Mouse (Mus musculus) bone marrow macrophage, adult 2 months (primary cell): Measurements from ENCODE around the gene Slc8a3. TPM values are rescaled to one million over a fixed set of nuclear protein-coding genes. Genes with fewer than 3 reads are reported as not detected.

Experiments used
- H3K27ac ChIP-seq: 2 replicates; pipeline ENCODE4 v1.5.1; 2012; ENCODE audit warnings: low read depth, low read length; ENCODE audit not compliant: insufficient read depth
- H3K4me1 ChIP-seq: 2 replicates; pipeline ENCODE4 v1.6.1; 2012; ENCODE audit warnings: low read length; ENCODE audit not compliant: control insufficient read depth, insufficient read depth
- H3K4me3 ChIP-seq: 2 replicates; pipeline ENCODE4 v1.5.1; 2012; ENCODE audit warnings: mild to moderate bottlenecking, low read length, moderate library complexity; ENCODE audit not compliant: insufficient read depth
- CTCF ChIP-seq: IDR thresholded peaks from 2 replicates; pipeline ENCODE4 v1.5.1; 2012; ENCODE audit warnings: low read depth, mild to moderate bottlenecking, low read length, moderate library complexity
- POLR2A ChIP-seq: IDR thresholded peaks from 2 replicates; pipeline ENCODE4 v1.6.1; 2012; ENCODE audit warnings: mild to moderate bottlenecking, low read depth, low read length, borderline replicate concordance
- polyA plus RNA-seq: library from polyadenylated mRNA; stranded (reverse); fragments of >200 nt; gene quantifications from 2 replicates; pipeline ENCODE4 v1.2.4, GENCODE M21; 2012; ENCODE audit not compliant: missing spikeins, insufficient read depth, insufficient read length

Slc8a3 gene
- polyA plus RNA-seq, 1 experiment, result not detected

GRCm38 (mm10) chr12:81223276-81223675, 109.7 kb downstream of the Slc8a3 start:
- no peak overlapping the region for H3K4me3 ChIP-seq
- no peak overlapping the region for H3K27ac ChIP-seq
- no peaks in the 10 kb centered on the region for H3K4me1 ChIP-seq
- TF ChIP-seq POLR2A (no peak), CTCF (no peak)

GRCm38 (mm10) chr12:81219339-81219738, 113.6 kb downstream of the Slc8a3 start:
- Histone ChIP-seq H3K4me1 (no peaks in the 10 kb centered on the region), H3K27ac (no peak overlapping the region), H3K4me3 (no peak overlapping the region)
- TF ChIP-seq CTCF, result no peak
- TF ChIP-seq POLR2A, result no peak

GRCm38 (mm10) chr12:81208559-81208958, 124.4 kb downstream of the Slc8a3 start:
- H3K4me1 ChIP-seq, result no peaks in the 10 kb centered on the region
- H3K27ac ChIP-seq, result no peak overlapping the region
- no peak overlapping the region for H3K4me3 ChIP-seq
- no peak for TF ChIP-seq POLR2A
- TF ChIP-seq CTCF, result no peak

GRCm38 (mm10) chr12:81205619-81206560, 127.1 kb downstream of the Slc8a3 start:
- Histone ChIP-seq H3K4me3 (no peak overlapping the region), H3K4me1 (no peaks in the 10 kb centered on the region), H3K27ac (no peak overlapping the region)
- TF ChIP-seq CTCF (no peak), POLR2A (no peak)

GRCm38 (mm10) chr12:81203226-81203625, 129.8 kb downstream of the Slc8a3 start:
- Histone ChIP-seq H3K4me3 (no peak overlapping the region), H3K27ac (no peak overlapping the region), H3K4me1 (no peaks in the 10 kb centered on the region)
- TF ChIP-seq CTCF (no peak), POLR2A (no peak)

GRCm38 (mm10) chr12:81199280-81199955, 133.6 kb downstream of the Slc8a3 start:
- Histone ChIP-seq H3K4me1 (no peaks in the 10 kb centered on the region), H3K4me3 (no peak overlapping the region), H3K27ac (no peak overlapping the region)
- TF ChIP-seq POLR2A (no peak), CTCF (no peak; the same call in none of the 2 replicates)

GRCm38 (mm10) chr12:81197468-81198075, 135.4 kb downstream of the Slc8a3 start:
- TF ChIP-seq CTCF (no peak), POLR2A (no peak)

GRCm38 (mm10) chr12:81193968-81194367, 139.0 kb downstream of the Slc8a3 start:
- no peak overlapping the region for H3K27ac ChIP-seq
- TF ChIP-seq POLR2A (no peak), CTCF (no peak)
- no peak overlapping the region for H3K4me3 ChIP-seq

More at GRCm38 (mm10) chr12:81197468-81198075, 135.4 kb downstream of the Slc8a3 start:
- Histone ChIP-seq H3K4me1 (no peaks in the 10 kb centered on the region), H3K27ac (no peak overlapping the region), H3K4me3 (no peak overlapping the region)

GRCm38 (mm10) chr12:81189636-81190035, 143.3 kb downstream of the Slc8a3 start:
- TF ChIP-seq POLR2A (no peak), CTCF (no peak)
- Histone ChIP-seq H3K4me3 (no peak overlapping the region), H3K27ac (no peak overlapping the region), H3K4me1 (no peaks in the 10 kb centered on the region)

More at GRCm38 (mm10) chr12:81193968-81194367, 139.0 kb downstream of the Slc8a3 start:
- H3K4me1 ChIP-seq, result no peaks in the 10 kb centered on the region

- TF ChIP-seq POLR2A (no peak), CTCF (no peak)
- H3K4me3 ChIP-seq, result no peak overlapping the region
- no peaks in the 10 kb centered on the region for H3K4me1 ChIP-seq
- H3K27ac ChIP-seq, result no peak overlapping the region
Observed at GRCm38 (mm10) chr12:81188996-81189395, 144.0 kb downstream of the Slc8a3 start.
